Mouse (Mus musculus): ENCODE measurements around the gene Pxn.
"Not testable (repeated sequence)": the region's sequence is repeated elsewhere in the genome, so short reads cannot be mapped to it uniquely, and the experiment has no call there.

Gene Pxn

DNA sequence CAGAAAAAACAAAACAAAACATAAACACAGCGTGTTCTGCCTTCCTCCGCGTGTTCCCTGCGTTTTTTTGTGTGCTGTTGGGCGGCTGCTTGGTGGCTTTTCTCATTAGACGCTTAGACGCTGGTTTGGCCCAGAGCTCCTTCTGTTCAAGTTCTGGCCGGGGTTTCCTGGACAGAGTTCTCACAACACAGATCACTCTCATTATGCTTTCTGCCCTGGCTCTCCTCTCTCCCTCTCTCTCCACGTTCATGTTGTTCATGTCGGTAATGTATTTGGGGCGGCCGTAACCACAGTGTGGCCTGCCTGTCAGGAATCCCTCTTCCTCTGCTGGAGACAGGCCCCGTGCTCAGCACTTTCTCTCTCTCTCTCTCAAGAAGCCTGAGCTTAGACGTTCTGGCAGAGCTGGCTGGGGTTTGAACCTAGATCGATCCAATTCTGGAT is 2.9 kb downstream of the Pxn start:
- no peak for DNase-seq (ENCODE audit: low read depth, low spot score)

DNA sequence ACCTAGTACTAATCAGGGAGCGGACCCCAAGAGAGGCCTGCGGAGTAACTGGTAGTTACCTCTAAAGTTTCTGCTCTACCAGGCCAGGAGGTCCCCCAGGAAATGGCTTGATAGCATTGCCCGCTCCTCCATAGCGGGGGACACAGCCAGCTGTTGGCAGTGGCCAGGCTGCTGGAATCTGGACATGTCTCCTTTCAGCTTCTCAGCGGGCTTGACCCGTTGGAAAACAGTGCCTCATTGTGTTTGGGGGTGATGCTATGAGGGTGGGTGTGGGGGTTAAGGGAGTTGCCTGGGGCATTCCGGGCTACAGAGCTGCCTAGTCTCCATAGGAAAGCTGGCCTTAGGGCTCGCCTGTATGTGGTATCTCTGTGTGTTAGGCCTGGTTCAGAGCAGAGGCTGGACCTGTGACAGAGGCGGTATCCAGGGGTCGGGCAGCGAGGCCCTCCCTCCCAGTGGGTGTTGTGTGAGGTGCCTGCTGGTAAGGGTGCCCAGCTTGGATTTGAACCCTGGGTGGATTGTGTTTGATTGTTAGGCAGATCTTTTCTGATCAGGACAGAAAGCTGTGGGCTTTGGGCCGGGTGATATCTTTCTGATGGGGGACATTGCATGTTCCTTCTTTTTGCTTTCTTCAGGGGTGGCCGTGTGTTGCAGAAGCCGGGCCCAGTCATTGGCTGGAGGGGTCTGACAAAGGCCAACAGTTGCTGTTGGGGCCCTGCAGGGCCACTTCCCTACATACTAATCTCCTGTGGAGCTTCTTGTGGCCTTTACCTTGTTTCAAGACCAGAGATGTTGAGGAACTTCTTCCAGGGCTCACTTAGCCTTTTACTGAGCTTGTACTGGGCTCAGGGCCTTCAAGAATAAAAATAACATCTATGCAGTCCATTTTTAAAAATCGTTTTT is 3.6 kb downstream of the Pxn start:
- no peak for DNase-seq (ENCODE audit: low read depth, low spot score)

DNA sequence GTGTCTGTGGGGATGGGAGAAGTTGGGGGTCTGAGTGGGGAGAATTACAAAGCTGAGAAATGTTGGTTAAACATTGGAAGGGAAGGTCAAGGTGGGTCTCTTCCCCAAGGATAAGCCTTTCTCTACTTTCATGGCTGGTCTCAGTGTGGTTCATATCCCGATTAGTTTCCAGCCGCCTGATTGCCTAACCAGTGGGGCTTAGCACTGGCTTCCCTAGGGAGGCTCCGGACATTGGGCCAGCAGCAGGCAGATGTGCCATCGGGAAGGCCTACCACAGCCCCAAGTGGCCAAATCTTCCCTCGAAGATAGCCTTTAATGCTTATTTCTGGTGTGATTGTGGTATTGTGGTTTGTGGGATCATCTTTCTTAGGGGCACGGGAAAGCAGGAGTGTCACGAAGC is 5.9 kb downstream of the Pxn start:
- no peak for DNase-seq (ENCODE audit: low read depth, low spot score)

DNA sequence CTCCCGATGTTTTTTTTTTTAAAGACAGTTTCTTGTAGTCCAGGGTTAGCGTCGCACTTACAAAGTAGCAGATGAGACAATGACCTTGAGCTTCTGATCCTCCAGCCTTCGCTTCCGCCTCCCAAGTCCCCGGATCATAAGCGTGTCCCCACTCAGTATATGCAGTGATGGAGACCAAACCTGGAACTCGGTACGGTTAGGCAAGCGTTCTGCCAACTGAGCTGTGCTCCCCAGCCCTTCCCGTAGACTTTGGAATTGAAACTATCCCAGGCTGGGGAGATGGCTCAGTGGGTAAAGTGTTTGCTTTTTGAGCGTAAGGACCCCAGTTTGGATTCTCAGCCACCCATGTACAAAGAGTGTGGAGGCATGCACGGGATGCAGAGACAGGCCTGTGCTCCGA is 6.8 kb downstream of the Pxn start:
- no peak for DNase-seq (ENCODE audit: low read depth, low spot score)

DNA sequence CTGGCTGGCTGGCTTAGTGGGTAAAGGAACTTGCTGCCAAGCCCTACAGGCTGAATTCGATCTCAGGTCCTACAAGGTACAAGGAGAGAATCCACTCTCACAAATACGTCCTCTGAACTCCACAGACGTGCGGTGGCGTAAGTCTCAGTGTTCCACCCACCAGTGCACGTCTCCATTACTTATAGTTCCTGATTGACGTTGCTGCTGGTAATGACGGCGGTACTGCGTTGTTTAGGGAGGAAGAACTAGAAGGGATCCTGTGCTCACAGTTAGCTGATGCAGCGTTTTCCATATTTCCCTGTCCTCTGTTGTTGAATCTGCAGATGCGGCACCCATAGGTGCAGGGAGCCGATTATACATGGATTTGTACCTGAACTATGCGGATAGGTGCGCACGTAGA is 7.2 kb downstream of the Pxn start:
- no peak for DNase-seq (ENCODE audit: low read depth, low spot score)

DNA sequence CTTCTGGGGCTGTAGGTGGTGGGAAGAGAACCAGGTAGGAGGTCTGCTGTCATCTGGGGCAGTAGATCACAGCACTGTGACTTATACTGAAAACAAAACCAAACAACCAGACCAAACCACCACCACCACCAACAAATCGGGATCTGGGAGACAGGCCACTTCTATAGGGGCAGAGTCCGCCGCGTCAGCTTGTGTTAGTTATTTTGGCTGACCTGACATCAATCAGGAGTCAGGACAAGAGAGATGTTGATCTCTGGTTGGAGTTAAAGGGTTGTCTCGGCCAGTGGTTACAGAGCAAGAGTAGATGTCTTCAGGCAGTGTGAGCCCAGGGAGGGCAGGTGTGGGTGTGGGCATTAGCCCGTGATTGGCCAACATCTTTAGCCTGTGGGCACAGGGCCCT is 7.9 kb downstream of the Pxn start:
- no peak for DNase-seq (ENCODE audit: low read depth, low spot score)

DNA sequence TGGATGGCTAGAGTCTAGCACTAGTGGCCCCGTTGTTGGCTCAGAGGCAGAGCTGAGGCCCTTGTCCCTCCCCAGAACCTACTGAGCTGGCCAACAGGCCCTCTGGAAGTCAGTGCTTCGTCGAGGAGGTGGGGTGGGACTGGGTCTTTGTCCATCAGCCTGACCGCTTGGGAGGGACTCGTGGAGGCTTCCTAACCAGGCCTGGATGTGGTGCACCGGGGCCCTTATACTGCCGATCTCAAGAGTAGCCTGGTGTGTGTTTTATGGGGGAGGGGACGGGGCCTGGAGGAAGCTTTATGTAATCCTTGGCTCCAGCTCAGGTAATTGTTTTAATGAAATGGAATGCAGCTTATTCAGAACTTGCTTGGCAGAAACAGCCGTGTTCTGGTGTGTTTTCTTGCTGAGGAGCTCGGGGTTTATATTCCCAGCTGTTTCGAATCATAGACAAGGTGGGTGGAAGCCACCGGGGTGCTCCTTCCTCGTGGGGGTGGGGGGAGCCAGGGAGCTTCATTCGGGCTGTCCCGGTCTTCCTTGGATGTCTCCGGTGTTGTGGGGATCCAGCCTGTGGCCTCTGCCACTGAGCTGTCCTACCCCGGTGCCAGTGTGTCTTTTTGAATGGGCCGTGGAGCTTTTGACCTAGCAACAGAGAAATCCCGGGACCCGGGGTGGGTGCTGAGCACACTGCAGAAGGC is 8.6 kb downstream of the Pxn start:
- no peak for DNase-seq (ENCODE audit: low read depth, low spot score)

DNA sequence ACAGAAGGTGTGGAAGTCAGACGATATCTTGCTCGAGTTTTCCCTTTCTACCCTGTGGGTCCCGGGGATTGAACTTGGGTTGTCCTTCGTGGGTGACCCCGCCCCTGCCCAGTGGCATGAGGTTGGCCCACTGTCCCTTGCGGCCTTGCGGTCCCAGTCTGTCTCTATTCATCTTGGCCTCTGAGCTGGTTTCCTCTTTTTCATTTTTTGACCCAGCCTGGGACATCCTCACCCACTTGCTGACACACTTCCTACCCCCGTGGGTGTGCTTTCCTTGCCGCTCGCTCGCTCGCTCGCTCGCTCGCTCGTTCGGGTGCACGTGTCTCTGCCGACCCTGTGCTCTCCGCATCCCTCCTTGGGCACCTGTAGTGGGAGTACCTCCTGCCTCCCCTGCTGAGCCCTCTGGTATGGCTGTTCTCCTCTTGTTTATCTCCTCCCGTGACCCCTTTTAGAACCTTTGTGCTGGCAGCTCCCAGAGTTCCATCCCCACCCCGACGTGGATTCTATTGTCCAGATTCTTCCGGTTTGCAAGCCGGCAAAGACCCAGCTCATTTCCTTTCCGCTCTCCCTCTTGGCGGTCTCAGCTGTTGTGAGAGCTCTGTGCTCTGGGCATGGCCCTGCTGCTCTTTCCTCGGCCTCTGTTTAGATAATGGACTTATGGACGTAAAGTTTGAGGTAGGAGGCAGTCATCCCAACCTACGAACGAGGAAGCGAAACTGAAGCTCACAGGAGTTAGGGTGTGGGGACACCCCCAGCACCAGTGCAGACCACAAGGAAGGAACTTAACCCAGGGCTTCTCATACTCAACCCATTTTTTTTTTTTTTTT is 9.8 kb downstream of the Pxn start:
- DNase-seq (ENCODE audit: low read depth, low spot score), result no peak

DNA sequence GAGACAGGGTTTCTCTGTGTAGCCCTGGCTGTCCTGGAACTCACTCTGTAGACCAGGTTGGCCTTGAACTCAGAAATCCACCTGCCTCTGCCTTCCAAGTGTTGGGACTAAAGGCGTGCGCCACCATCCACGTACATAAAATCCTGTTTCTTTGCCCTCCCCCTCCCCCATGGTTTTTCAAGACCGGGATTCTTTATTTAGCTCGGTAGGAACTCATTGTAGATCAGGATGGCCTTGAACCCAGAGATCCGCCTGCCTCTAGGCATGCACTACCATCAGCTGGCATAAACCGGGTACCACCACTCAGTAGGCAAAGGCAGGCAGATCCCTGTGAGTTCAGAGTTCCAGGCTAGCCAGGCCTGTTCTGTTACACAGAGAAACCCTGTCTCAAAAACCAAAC is 10.4 kb downstream of the Pxn start:
- DNase-seq (ENCODE audit: low read depth, low spot score), result no peak

DNA sequence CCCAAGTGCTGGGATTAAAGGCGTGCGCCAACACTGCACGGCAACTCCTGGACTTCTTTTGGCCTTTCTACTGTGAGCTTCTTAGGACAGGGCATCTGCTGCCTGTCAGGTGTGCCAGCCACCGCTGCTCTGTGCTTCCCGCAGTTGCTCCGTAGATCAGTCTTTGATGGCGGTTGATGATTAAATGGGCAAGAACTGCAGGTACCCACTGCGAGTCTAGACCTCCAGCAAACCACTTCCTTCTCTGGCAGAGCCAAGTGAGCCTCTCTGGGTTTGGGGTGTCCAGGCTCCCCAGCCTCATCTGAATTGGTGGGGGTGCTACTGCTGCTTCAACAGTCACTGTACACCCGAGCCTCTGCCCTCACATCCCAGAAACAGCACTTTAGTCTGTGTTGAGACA is 11.0 kb downstream of the Pxn start:
- no peak for DNase-seq (ENCODE audit: low read depth, low spot score)

DNA sequence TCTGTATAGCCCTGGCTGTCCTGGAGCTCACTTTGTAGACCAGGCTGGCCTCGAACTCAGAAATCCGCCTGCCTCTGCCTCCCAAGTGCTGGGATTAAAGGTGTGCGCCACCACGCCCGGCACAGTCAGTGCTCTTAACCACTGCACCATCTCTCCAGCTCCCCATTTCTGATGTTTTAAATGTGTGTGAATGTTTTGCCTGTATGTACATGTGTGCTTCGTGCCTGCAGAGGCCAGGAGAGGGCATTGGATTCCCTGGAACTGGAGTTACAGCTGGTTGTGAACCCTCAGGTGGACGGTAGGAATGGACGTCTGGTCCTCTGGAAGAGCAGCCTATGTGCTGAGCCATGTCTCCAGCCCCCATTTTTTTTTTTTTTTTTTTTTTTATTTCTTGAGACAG is 11.7 kb downstream of the Pxn start:
- DNase-seq (ENCODE audit: low read depth, low spot score), result not testable (repeated sequence)

DNA sequence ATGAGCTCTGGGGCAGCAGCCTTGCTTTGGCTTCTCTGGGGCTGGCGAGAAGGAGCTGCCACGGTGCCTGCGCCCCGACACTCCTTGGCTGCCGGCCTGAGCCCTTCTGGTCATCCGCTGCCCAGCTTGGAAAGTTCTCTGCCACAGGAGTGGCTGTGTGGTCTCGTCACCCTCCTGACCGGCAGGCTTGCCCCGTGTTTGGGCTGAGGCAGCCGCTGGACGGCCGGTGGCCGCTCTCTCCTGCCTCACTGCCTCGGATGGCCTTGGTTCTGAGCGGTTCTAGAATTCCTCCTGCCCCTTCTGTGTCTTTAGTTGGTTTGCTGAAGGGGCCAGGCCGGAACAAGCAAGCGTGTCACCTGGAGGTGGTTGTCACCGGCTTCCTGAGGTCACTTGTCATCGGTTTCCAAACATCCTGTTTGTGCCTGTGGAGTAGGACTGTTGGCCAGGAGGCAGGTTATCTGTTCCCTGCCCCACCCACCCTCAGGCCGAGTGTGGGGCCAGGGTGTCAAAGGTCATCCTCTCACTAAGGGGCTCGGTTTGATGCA is 13.9 kb downstream of the Pxn start:
- no peak for DNase-seq (ENCODE audit: low read depth, low spot score)

DNA sequence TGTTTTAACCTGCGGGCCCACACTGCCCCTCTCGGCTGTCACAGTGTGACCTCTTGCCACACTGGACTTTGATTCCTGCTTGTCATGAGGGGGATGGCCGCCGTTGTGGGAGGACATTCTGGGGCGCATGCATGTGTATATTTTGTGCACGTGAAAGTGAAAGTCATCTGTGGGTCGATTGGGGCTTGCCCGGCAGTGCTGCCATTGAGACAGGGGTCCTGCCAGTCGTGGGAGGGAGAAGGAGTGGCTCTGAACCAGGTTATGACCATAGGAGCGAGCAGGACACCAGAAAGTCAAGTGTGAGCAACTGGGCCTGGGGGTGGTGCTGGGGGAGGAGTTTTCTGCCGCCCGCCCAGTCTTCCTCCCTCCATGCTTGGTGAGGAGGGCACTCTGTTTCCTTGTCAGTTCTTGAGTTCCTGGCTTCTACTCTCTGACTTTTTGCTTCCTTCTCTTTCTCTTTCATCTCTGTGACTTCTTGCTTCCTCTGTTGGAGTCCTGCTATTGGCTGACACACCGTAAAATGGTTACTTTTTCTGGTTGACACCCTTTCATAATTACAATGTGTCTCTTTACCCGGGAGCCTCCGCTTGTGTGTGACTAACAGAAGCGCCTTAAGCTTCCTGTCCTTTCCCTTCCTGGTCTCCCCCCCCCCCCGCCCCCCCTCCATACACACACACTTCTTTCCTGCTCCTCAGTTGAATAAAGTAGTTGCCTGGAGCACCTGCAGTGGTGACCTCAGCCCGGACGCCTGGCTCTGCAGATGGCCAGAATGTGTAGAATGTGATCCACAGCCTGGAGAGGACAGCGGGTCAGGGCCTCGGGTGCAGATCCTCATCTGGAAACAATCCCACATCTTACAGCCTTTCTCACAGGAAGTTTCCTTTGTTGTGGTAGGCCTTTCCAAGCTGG is 15.3 kb downstream of the Pxn start:
- no peak for DNase-seq (ENCODE audit: low read depth, low spot score)

DNA sequence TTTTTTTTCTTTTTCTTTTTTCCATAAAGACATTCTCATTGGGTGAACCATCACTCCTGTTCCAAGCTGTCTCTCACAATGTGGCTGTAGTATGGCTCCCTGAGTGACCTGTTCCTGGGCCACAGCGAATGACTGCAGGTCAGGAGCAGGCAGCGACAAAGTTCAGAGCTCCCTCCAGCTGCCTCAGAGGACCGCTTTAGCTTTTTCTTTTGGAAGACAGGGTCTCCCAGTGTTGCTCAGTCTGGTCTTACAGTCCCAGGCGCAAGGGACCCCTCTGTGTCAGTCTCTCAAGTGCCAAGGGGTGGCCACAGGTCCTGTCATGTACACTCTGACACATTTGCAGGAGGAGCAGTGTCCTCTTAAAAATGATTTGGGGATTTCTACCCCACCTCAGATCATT is 16.1 kb downstream of the Pxn start:
- DNase-seq (ENCODE audit: low read depth, low spot score), result no peak

DNA sequence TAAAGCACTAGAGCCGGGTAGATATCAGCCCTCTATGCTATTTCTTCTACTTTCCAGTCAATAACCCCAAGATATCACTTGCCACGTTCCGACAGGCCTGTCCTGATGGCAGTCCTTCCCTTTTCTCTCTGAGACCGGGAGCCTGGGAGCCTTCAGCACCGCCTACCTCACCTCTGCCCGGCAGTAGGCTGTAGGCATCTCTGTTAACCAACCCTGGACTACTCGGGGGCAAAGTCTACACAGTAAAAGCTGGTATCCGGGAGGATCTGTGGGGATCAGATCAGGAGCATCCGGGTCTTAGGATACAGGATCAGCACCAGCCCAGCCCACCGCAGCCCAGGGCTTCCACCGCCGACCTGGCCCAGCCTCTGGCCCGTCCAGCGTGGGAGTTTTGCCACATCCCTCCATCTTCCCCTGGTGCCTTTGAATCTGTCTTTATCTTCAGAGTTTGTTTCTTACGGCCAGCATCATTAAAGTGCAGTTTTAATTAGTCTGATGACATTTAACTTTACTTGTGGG is 16.6 kb downstream of the Pxn start:
- DNase-seq (ENCODE audit: low read depth, low spot score), result no peak

DNA sequence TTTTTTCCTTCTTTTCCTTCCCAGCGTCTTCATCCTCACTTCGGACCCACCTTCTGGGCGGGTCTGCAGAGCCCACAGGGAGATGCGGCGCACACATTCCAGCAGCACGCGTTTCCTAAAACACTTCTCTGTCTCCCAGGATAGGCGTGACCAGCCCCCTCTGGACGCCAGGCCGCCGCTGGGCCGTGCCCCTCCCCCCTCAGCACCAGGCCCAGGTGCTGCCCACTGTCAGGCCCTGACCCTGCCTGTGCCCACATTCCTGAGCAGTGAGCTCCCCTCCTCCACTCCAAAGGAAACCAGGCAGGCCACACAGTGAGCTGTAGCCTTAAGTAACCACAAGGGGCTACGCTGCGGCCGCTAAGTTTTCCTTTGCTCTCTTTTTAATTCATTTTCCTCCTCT is 17.5 kb downstream of the Pxn start:
- DNase-seq (ENCODE audit: low read depth, low spot score), result no peak

DNA sequence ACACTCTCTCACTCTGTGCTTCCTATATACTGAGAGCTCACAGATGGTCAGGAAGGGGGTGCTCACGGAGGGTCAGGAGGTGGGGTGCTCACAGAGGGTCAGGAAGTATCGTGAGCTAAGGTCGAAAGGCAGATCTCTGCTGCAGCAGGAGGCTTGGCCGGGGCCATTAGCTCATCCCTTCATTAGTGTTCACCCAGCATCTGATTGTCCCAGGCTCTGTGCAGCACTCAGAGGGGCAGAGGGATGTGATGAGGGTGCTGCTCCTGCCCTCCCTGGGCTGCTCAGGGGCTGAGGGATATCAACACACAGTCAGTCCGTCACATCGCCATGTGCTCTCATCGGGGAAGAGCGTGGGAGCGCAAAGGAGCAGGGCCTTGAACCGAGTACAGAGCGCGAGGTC is 18.0 kb downstream of the Pxn start:
- no peak for DNase-seq (ENCODE audit: low read depth, low spot score)

DNA sequence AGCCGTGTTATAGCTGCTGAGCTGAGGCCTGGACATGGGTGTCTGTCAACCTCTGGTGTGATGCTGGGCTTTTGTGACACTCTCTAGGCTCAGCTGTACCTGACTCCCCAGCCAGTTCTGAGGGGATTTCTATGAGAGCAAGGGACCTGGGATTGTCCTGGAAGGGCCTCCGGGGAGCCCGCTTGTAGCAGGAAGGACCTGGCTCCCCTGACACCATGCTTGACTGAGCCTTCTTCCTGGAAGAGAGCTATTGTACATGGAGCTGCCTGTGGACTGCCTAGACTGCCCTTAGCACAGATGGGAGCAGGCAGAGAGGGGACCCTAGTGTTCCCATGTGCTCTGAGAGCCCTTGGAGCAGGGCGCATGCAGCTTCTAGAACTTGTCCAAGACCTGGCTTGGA is 18.9 kb downstream of the Pxn start:
- no peak for DNase-seq (ENCODE audit: low read depth, low spot score)

DNA sequence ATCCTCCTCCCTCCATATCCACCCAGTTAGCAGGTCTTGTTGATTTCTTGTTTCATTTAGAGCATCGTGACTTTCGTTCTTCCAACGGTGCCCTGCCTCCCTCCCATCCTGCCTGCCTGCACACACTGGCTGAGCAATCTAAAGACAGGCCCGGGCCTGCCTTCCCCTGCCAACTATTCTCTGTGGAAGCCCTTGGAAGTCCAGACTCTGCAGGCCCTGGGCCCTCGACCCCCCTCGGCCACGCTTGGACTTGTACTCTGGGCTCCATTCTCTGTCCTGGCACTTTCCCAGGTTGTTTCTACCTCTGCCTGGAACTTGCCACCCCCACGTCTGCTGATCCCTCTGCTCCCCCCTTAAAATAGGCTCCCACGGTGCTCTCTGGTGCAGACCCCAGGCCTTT is 19.5 kb downstream of the Pxn start:
- no peak for DNase-seq (ENCODE audit: low read depth, low spot score)

DNA sequence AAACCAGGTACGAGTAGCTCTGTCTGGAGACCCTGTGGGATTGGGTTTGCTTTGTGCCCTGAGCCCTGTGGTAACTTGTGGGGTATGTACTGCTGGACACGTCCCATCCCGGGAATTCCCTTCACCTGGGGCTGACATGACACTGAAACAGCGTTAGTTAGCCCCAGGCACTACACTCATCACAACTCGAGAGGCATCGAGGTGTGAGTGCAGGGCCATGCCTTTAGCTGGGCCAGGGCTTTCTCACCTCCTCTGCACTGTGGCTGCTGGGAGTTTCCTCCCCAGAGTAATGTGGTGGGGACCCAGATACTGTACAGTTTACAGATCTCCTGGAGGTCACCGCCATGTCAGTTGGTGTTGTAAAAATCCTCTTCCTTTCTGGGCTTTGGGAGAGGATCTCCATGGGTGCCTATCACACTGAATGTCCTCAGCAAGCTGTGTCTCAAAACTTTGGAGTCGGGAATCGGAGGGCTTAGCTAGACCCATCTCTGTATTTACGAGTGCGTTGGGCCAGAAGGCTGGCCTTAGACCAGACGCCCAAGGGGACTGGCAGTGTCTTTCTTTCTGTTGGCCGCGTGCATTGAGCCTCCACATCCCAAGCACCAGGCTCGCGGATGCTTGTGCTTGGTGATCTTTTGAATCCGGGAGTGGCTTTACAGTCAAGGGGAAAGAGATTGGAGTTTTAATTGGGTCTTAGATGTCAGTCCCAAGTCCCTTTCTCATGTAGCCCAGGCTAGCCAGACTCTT is 20.2 kb downstream of the Pxn start:
- no peak for DNase-seq (ENCODE audit: low read depth, low spot score)
